Mouse (Mus musculus) CH12.LX (cell line): ENCODE results near the gene Sirt6. TPM values are rescaled to one million over a fixed set of nuclear protein-coding genes. Genes with fewer than 3 reads are reported as not detected.

Source experiments
- DNase-seq: peaks from one replicate; pipeline ENCODE4 v3.0.0-alpha.2; 2013; ENCODE audit errors: extremely low read depth
- H3K27ac ChIP-seq: 2 replicates; pipeline ENCODE4 v1.5.1; 2012; ENCODE audit warnings: low read depth, mild to moderate bottlenecking, control low read depth, moderate library complexity; ENCODE audit not compliant: insufficient read depth
- H3K27me3 ChIP-seq: replicated peaks from 2 replicates; pipeline ENCODE3; 2012; ENCODE audit warnings: inconsistent platforms
- H3K36me3 ChIP-seq, 2 experiments: replicated peaks in 1 of 2; 2 replicates each; pipeline versions ENCODE3 to v1.6.1; 2012; ENCODE audit warnings: inconsistent platforms in 1 of 2, low read length in 1 of 2, mild to moderate bottlenecking in 1 of 2, mixed read lengths in 1 of 2, moderate library complexity in 1 of 2; ENCODE audit not compliant: control insufficient read depth in 1 of 2, insufficient read depth in 1 of 2
- H3K4me1 ChIP-seq, 2 experiments: 2 replicates each; pipeline ENCODE4 v1.6.1; 2012; ENCODE audit warnings: inconsistent platforms in 1 of 2, moderate library complexity in 1 of 2; ENCODE audit not compliant: insufficient read depth in 2 of 2, control insufficient read depth in 1 of 2
- H3K4me2 ChIP-seq: 2 replicates; pipeline ENCODE4 v1.6.1; 2012; ENCODE audit warnings: low read depth, mild to moderate bottlenecking, control low read depth; ENCODE audit not compliant: poor library complexity, insufficient read depth, severe bottlenecking
- H3K4me3 ChIP-seq, 3 experiments: fragments of 150-350 bp in 1 of 3; sonication (generic) in 1 of 3; replicated peaks in 1 of 3; 2 replicates each; pipeline versions ENCODE3 to v1.5.1; 2011 to 2012; ENCODE audit warnings: low read depth in 2 of 3, low read length in 2 of 3, mild to moderate bottlenecking in 2 of 3, moderate library complexity in 2 of 3, control low read depth in 1 of 3, improper control_type of control experiment in 1 of 3, inconsistent platforms in 1 of 3, mixed read lengths in 1 of 3; ENCODE audit not compliant: poor library complexity in 1 of 3
- H3K79me2 ChIP-seq: replicated peaks from 2 replicates; pipeline ENCODE4 v1.6.1; 2012; ENCODE audit warnings: mild to moderate bottlenecking, moderate library complexity; ENCODE audit not compliant: control insufficient read depth, poor library complexity, insufficient read depth, severe bottlenecking; ENCODE audit errors: extremely low read depth
- H3K9ac ChIP-seq: 2 replicates; pipeline ENCODE4 v1.6.1; 2012; ENCODE audit warnings: low read depth, mild to moderate bottlenecking, control low read depth, moderate library complexity; ENCODE audit not compliant: insufficient read depth
- H3K9me3 ChIP-seq: replicated peaks from 2 replicates; pipeline ENCODE3; 2012; ENCODE audit warnings: low read length, inconsistent platforms, mixed read lengths
- BHLHE40 ChIP-seq: IDR thresholded peaks from 2 replicates; pipeline ENCODE4 v1.6.1; 2011; ENCODE audit warnings: mild to moderate bottlenecking, low read depth, low read length, improper control_type of control experiment
- CHD1 ChIP-seq: IDR thresholded peaks from 2 replicates; pipeline ENCODE4 v1.6.1; 2012; ENCODE audit warnings: low read depth, low read length, improper control_type of control experiment, inconsistent platforms
- CHD2 ChIP-seq: IDR thresholded peaks from 2 replicates; pipeline ENCODE4 v1.6.1; 2011; ENCODE audit warnings: low read length, improper control_type of control experiment
- CTCF ChIP-seq, 2 experiments: IDR thresholded peaks in 1 of 2; conservative IDR thresholded peaks in 1 of 2; 2 replicates each; pipeline ENCODE4 v1.5.1; 2011 to 2012; ENCODE audit warnings: low read depth in 2 of 2, low read length in 2 of 2, improper control_type of control experiment in 1 of 2, inconsistent platforms in 1 of 2, mild to moderate bottlenecking in 1 of 2, moderate library complexity in 1 of 2
- ELF1 ChIP-seq: IDR thresholded peaks from 2 replicates; pipeline ENCODE4 v1.6.1; 2014; ENCODE audit warnings: low read depth, mild to moderate bottlenecking, inconsistent platforms, low read length, improper control_type of control experiment
- GABPA ChIP-seq: IDR thresholded peaks from 2 replicates; pipeline ENCODE4 v1.6.1; 2012; ENCODE audit warnings: low read depth, low read length, improper control_type of control experiment, inconsistent platforms; ENCODE audit not compliant: insufficient replicate concordance
- HCFC1 ChIP-seq: IDR thresholded peaks from 2 replicates; pipeline ENCODE4 v1.6.1; 2012; ENCODE audit warnings: low read depth, mild to moderate bottlenecking, inconsistent platforms, low read length, improper control_type of control experiment
- IRF4 ChIP-seq: IDR thresholded peaks from 2 replicates; pipeline ENCODE4 v1.6.1; 2014; ENCODE audit warnings: low read depth, mild to moderate bottlenecking, inconsistent platforms, low read length, improper control_type of control experiment
- JUN ChIP-seq: IDR thresholded peaks from 2 replicates; pipeline ENCODE4 v1.6.1; 2011; ENCODE audit warnings: low read depth, mild to moderate bottlenecking, low read length, improper control_type of control experiment, moderate library complexity; ENCODE audit not compliant: insufficient read depth
- JUND ChIP-seq: conservative IDR thresholded peaks from 2 replicates; pipeline ENCODE4 v1.6.1; 2011; ENCODE audit warnings: low read depth, low read length, improper control_type of control experiment
- MAFK ChIP-seq: IDR thresholded peaks from 2 replicates; pipeline ENCODE4 v1.6.1; 2011; ENCODE audit warnings: low read length, improper control_type of control experiment; ENCODE audit not compliant: insufficient replicate concordance
- MXI1 ChIP-seq: IDR thresholded peaks from 2 replicates; pipeline ENCODE4 v1.6.1; 2011; ENCODE audit warnings: mild to moderate bottlenecking, low read depth, low read length, improper control_type of control experiment
- NRF1 ChIP-seq: IDR thresholded peaks from 2 replicates; pipeline ENCODE4 v1.6.1; 2014; ENCODE audit warnings: low read depth, mild to moderate bottlenecking, inconsistent platforms, low read length, improper control_type of control experiment, moderate library complexity
- PAX5 ChIP-seq: IDR thresholded peaks from 2 replicates; pipeline ENCODE4 v1.6.1; 2012; ENCODE audit warnings: low read length, inconsistent platforms, mixed read lengths
- POLR2A ChIP-seq: IDR thresholded peaks from 2 replicates; pipeline ENCODE4 v1.6.1; 2011; ENCODE audit warnings: low read depth, mild to moderate bottlenecking, improper control_type of control experiment, low read length
- POLR2AphosphoS2 ChIP-seq: IDR thresholded peaks from 2 replicates; pipeline ENCODE4 v1.6.1; 2011; ENCODE audit warnings: low read depth, low read length, improper control_type of control experiment
- RAD21 ChIP-seq: IDR thresholded peaks from 2 replicates; pipeline ENCODE4 v1.6.1; 2011; ENCODE audit warnings: low read depth, mild to moderate bottlenecking, low read length, improper control_type of control experiment, moderate library complexity
- RCOR1 ChIP-seq: conservative IDR thresholded peaks from 2 replicates; pipeline ENCODE4 v1.6.1; 2012; ENCODE audit warnings: low read depth, mild to moderate bottlenecking, inconsistent platforms, low read length, improper control_type of control experiment
- SMC3 ChIP-seq: IDR thresholded peaks from 2 replicates; pipeline ENCODE4 v1.6.1; 2011; ENCODE audit warnings: low read depth, low read length, improper control_type of control experiment
- TBP ChIP-seq: conservative IDR thresholded peaks from 2 replicates; pipeline ENCODE4 v1.6.1; 2011; ENCODE audit warnings: low read depth, low read length, improper control_type of control experiment
- TCF12 ChIP-seq: IDR thresholded peaks from 2 replicates; pipeline ENCODE4 v1.6.1; 2014; ENCODE audit warnings: low read depth, mild to moderate bottlenecking, inconsistent platforms, low read length, improper control_type of control experiment
- UBTF ChIP-seq: IDR thresholded peaks from 2 replicates; pipeline ENCODE4 v1.6.1; 2012; ENCODE audit warnings: low read depth, mild to moderate bottlenecking, inconsistent platforms, low read length, improper control_type of control experiment, moderate library complexity
- ZC3H11A ChIP-seq: IDR thresholded peaks from 2 replicates; pipeline ENCODE4 v1.6.1; 2012; ENCODE audit warnings: low read depth, mild to moderate bottlenecking, inconsistent platforms, low read length, improper control_type of control experiment
- ZNF384 ChIP-seq: IDR thresholded peaks from 2 replicates; pipeline ENCODE4 v1.6.1; 2012; ENCODE audit warnings: low read depth, low read length, improper control_type of control experiment, inconsistent platforms
- dilution Hi-C: fragments of 300-500 bp; cut with MboI; formaldehyde crosslinking; loops from 2 replicates; pipeline ENCODE4 v1.14.3; 2020; ENCODE audit warnings: low sequenced_read_pairs; ENCODE audit not compliant: extremely low pct_unique_long_range_greater_than_20kb, extremely low pct_ligation_motif_present
- in situ Hi-C: fragments of 300-500 bp; cut with MboI; formaldehyde crosslinking; loops from 3 replicates; pipeline ENCODE4 v1.14.3; 2019; ENCODE audit warnings: low sequenced_read_pairs, low pct_ligation_motif_present, low pct_unique_long_range_greater_than_20kb, mixed read lengths
- polyA plus RNA-seq: library from polyadenylated mRNA; unstranded; fragments of >175 nt; gene quantifications from 2 replicates; pipeline ENCODE4 v1.2.1, GENCODE M21; 2012; ENCODE audit warnings: low read depth; ENCODE audit not compliant: insufficient read length
- total RNA-seq, 2 experiments: library from RNA; depleted of rRNA; stranded (reverse); fragments of 300-350 nt in 1 of 2; fragments of >200 nt in 1 of 2; gene quantifications; 2 replicates each; pipeline ENCODE4 v1.2.3; 2012 to 2014

Sirt6 gene
- total and polyA plus RNA-seq, 3 experiments, result 16.9 to 36.4 (median 17.8) TPM

- TF ChIP-seq HCFC1 (peak; percentile 69), CHD2 (no peak), TBP (peak; percentile 79), ZNF384 (no peak), NRF1 (peak; percentile 62), RAD21 (no peak; the same call in 1 of the 2 replicates), JUN (peak; percentile 66), SMC3 (no peak), MXI1 (no peak; the same call in 1 of the 2 replicates), GABPA (no peak), CHD1 (no peak), RCOR1 (no peak), POLR2AphosphoS2 (no peak), POLR2A (peak; percentile 53), ZC3H11A (no peak)
These were observed 1.2 kb downstream of the Sirt6 start (continued) for GRCm38 (mm10) chr10:81626101-81626993.

GRCm38 (mm10) chr10:81623441-81623840 lies 4.2 kb downstream of the Sirt6 start:
- no peaks in the 10 kb centered on the region for H3K79me2 ChIP-seq
- dilution Hi-C loops (no loop called here), in situ Hi-C loops (no loop called here)
- no peak overlapping the region for H3K4me2 ChIP-seq
- peaks cover 19 to 56% of the 10 kb centered on the region in 2 experiments for H3K36me3 ChIP-seq
- H3K9me3 ChIP-seq, result no peaks in the 10 kb centered on the region
- H3K4me3 ChIP-seq, result no peak overlapping the region
- TF ChIP-seq ZNF384, result no peak
- no peak for TF ChIP-seq POLR2AphosphoS2
- TF ChIP-seq GABPA, result no peak
- TF ChIP-seq UBTF, result no peak
- TF ChIP-seq CTCF (conservative IDR thresholded peaks at IDR 0.05 in 1 of 2, IDR thresholded peaks at IDR 0.05 in 1 of 2; ENCODE audit: low read depth in 2 of 2, low read length in 2 of 2), result no peak
- no peak for TF ChIP-seq JUND
- TF ChIP-seq BHLHE40, result no peak
- TF ChIP-seq TCF12, result no peak
- TF ChIP-seq CHD1, result no peak
- TF ChIP-seq MAFK, result no peak
- TF ChIP-seq IRF4, result no peak
- no peak for TF ChIP-seq PAX5
- TF ChIP-seq ZC3H11A, result no peak
- no peak for TF ChIP-seq ELF1
- TF ChIP-seq, all 38 proteins: peak for 0
- Histone ChIP-seq H3K27me3 (no peaks in the 10 kb centered on the region), H3K27ac (no peak overlapping the region), H3K9ac (no peak overlapping the region), H3K4me1 (peaks cover 16 to 36% of the 10 kb centered on the region in 2 experiments)
- DNase-seq, result no peak
